Mouse (Mus musculus) forebrain, embryonic 15.5 days (tissue): ENCODE measurements around the gene Apba1. TPM values are rescaled to one million over a fixed set of nuclear protein-coding genes. Genes with fewer than 3 reads are reported as not detected.

Source experiments
- ATAC-seq: fragments of 200-750 bp; cut with Nextera tagmentation; replicated peaks from 2 replicates; pipeline ENCODE4 v1.8.0; 2017; ENCODE audit warnings: mild to moderate bottlenecking, moderate TSS enrichment, moderate library complexity
- H3K27ac ChIP-seq: fragments of 300-500 bp; sonication (generic); replicated peaks from 2 replicates; pipeline ENCODE4 v1.5.1; 2015; ENCODE audit warnings: mild to moderate bottlenecking, inconsistent platforms
- H3K27me3 ChIP-seq: fragments of 300-500 bp; sonication (generic); 2 replicates; pipeline ENCODE4 v1.6.1; 2015; ENCODE audit warnings: inconsistent platforms
- H3K36me3 ChIP-seq: fragments of 300-500 bp; sonication (generic); 2 replicates; pipeline ENCODE4 v1.6.1; 2015; ENCODE audit warnings: mild to moderate bottlenecking, inconsistent platforms
- H3K4me1 ChIP-seq: fragments of 300-500 bp; sonication (generic); 2 replicates; pipeline ENCODE4 v1.6.1; 2015; ENCODE audit warnings: inconsistent platforms
- H3K4me2 ChIP-seq: fragments of 300-500 bp; sonication (generic); replicated peaks from 2 replicates; pipeline ENCODE4 v1.6.1; 2015; ENCODE audit warnings: mild to moderate bottlenecking, inconsistent platforms
- H3K4me3 ChIP-seq: fragments of 300-500 bp; sonication (generic); 2 replicates; pipeline ENCODE4 v1.5.1; 2015; ENCODE audit warnings: mild to moderate bottlenecking, inconsistent platforms
- H3K9ac ChIP-seq: fragments of 300-500 bp; sonication (generic); replicated peaks from 2 replicates; pipeline ENCODE4 v1.6.1; 2015; ENCODE audit warnings: mild to moderate bottlenecking, inconsistent platforms
- H3K9me3 ChIP-seq: fragments of 300-500 bp; sonication (generic); 2 replicates; pipeline ENCODE4 v1.6.1; 2016; ENCODE audit warnings: inconsistent platforms
- WGBS: fragments of 180-500 bp; shearing (Covaris S2); methylation state at CpG from one replicate; pipeline ENCODE4 v1.1.7; 2015; ENCODE audit warnings: mixed read lengths; 5-methylcytosine and 5-hydroxymethylcytosine counted together
- polyA plus RNA-seq: library from polyadenylated mRNA; unstranded; fragments of >200 nt; fragmentation: Nextera tagmentation; extraction: Ambion mirVana; gene quantifications from 2 replicates; pipeline ENCODE4 v1.2.1, GENCODE M21; 2015

Gene Apba1
- polyA plus RNA-seq, 1 experiment from 2014 or later, result 5.7 TPM

DNA sequence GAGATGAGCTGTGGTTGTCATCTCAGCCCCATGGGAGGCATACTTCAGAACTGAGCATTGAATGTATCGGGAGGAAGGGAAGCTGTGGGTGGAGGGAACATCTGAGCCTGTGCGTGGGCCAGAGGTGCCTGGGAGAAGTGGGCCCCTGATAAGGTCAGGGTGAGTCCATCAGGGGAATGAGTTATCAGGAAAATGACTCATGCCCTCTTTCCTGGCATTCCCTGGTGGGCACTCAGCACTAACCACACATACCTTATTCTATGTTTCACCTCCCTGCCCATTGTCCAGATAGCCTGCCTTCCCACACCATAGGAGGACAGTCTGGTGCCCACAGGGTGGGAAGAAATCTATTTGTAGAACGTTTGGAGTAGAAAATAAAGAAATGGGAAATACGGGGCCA, 151.7 kb downstream of the Apba1 start:
- 72% methylated on average over 4 of the region's 4 CpGs for WGBS
- no peak overlapping the region for H3K4me2 ChIP-seq
- no peaks in the 10 kb centered on the region for H3K9me3 ChIP-seq
- H3K36me3 ChIP-seq, result no peaks in the 10 kb centered on the region
- H3K27me3 ChIP-seq, result no peaks in the 10 kb centered on the region
- peaks cover 7% of the 10 kb centered on the region for H3K4me1 ChIP-seq
- no peak overlapping the region for H3K4me3 ChIP-seq
- no peak overlapping the region for H3K27ac ChIP-seq
- H3K9ac ChIP-seq, result no peak overlapping the region
- ATAC-seq, result no peak

DNA sequence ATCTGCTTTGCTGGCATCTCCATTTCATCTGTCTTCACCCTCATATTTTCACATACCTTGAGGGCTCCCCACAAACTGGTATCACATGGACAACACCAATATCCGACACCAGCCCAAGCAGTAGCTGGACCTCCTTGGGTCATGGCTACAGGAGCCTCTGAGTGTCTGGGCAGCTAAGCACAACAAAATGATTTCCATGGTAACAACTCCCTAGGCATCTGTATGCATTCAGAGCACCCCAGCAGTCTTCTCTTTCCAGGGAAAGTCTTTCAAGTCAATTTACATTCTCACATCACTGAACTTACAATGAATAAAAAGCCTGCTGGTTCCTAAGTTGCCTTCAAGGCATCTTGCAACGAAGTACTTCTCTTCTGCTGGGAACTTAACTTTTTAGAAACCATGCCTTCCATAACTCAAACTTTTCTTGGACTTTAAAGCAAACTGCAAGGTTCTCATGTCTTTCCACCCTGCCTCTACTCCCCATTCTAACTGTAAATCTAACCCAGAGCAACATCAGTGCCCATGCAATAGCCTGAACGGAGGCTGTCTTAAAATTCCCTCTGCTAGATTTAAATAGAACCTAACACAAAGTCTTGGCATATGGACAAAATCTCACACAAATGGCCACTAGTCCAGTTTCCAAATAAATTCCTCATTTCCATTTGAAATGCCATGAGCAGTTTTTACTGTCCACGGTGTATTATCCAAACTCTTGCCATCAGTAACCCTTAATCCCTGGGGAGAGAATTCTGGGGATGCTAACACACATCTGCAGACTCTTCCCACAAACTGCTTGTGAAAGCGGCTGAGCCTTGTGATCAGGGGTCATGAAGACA, 160.9 kb downstream of the Apba1 start:
- Histone ChIP-seq H3K27me3 (no peaks in the 10 kb centered on the region), H3K4me3 (no peak overlapping the region), H3K9me3 (no peaks in the 10 kb centered on the region), H3K4me2 (no peak overlapping the region), H3K4me1 (peaks cover 15% of the 10 kb centered on the region), H3K36me3 (peaks cover 7% of the 10 kb centered on the region; the same call in 1 of the 2 replicates), H3K9ac (no peak overlapping the region), H3K27ac (peak overlapping the region; percentile 55)
- 22% methylated on average over 5 of the region's 5 CpGs for WGBS
- ATAC-seq, result peak; percentile 64

DNA sequence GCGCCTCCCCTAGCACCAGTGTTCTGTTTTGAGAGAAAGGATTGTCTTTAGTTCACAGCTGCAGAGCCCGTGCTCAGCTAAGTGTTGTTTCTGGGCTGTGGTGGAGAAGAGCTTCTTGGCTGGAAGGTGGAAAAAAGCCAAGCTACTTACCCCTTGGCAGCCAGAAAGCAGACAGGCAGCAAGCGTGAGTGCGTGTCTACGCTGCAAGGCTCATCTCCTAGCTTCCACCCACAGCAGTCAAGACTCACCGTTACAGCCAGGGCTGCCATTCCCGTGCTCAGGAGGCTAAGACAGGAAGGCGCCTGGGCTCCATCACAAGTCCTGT, 161.5 kb downstream of the Apba1 start:
- no peak overlapping the region for H3K4me3 ChIP-seq
- H3K27ac ChIP-seq, result peak overlapping the region; percentile 55
- H3K9ac ChIP-seq, result no peak overlapping the region
- H3K4me2 ChIP-seq, result no peak overlapping the region
- H3K4me1 ChIP-seq, result peaks cover 15% of the 10 kb centered on the region
- H3K27me3 ChIP-seq, result no peaks in the 10 kb centered on the region
- H3K9me3 ChIP-seq, result no peaks in the 10 kb centered on the region
- peaks cover 7% of the 10 kb centered on the region; the same call in 1 of the 2 replicates for H3K36me3 ChIP-seq
- ATAC-seq, result 0 out of 2 replicates have a peak, but pooled peaks have one; percentile 21
- WGBS, result 60% methylated on average over 8 of the region's 8 CpGs

DNA sequence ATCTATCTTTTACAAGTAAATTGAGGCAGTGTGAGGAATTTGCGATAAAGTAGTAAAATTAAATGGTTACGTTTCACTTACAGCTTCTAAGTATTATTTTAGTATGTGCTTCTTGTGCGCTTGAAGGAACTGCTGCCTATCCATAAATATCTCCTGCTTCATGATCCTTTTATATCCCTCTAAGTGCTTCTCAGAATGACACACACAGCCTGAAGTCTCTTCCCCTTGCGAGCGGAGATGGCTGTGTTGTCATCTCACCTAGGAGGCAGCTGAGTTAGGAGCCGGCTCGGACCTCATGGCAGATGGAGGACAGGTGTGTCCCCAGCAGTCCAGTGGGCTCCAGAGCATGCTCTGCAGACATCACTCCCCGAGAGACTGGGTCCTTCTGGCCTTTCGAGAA, 163.9 kb downstream of the Apba1 start:
- WGBS, result 94% methylated on average over 9 of the region's 9 CpGs
- Histone ChIP-seq H3K9ac (no peak overlapping the region), H3K4me3 (no peak overlapping the region), H3K27me3 (no peaks in the 10 kb centered on the region), H3K36me3 (peaks cover 4% of the 10 kb centered on the region; the same call in 1 of the 2 replicates), H3K4me2 (no peak overlapping the region), H3K9me3 (no peaks in the 10 kb centered on the region), H3K4me1 (peaks cover 15% of the 10 kb centered on the region), H3K27ac (no peak overlapping the region)
- ATAC-seq, result no peak

DNA sequence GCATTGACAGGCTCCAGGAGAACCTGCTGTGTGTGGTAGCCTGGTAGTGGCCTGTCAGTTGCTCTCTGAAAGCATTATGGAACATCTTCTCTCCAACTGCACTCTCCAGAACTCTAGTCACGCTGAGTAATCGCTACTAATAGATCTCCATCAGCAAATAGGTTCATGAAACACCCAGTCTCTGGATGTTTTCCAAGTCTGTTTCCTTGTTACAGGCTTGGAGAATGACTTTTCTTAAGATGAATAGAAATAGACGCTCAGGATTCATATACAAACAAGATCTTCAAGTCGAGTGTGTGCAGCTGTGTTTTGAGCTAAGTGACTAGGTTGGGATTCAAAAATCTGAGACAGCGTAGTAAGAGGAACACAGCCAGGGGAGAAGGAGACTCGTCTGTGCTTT, 165.4 kb downstream of the Apba1 start:
- H3K9me3 ChIP-seq, result no peaks in the 10 kb centered on the region
- H3K4me2 ChIP-seq, result no peak overlapping the region
- H3K36me3 ChIP-seq, result 0 out of 2 replicates have a peak, but pooled peaks cover 2% of the 10 kb centered on the region
- H3K9ac ChIP-seq, result no peak overlapping the region
- H3K4me1 ChIP-seq, result peaks cover 14% of the 10 kb centered on the region
- no peak overlapping the region for H3K4me3 ChIP-seq
- H3K27ac ChIP-seq, result no peak overlapping the region
- no peak for ATAC-seq
- no peaks in the 10 kb centered on the region for H3K27me3 ChIP-seq
- WGBS, result 64% methylated on average over 6 of the region's 6 CpGs

DNA sequence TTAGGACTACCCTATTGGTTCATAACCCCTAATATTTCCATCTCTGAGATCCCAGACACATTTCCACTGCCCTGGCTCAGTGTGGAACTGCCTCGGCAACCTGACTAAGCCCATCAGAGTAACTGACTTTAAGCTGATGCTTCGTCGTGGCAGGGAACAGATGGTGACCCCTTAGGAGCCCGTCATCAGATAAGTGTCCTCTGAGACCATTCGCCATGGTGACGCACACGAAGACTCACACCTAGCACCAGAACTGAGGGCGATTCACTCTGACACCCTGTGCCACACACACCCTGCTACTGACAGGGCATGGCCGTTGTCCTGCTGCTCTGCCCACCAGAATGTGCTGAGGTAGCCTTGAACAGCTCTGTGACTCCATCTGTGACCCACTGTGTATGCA, 166.1 kb downstream of the Apba1 start:
- H3K4me2 ChIP-seq, result no peak overlapping the region
- no peaks in the 10 kb centered on the region for H3K27me3 ChIP-seq
- H3K9me3 ChIP-seq, result no peaks in the 10 kb centered on the region
- 92% methylated on average over 9 of the region's 9 CpGs for WGBS
- no peak overlapping the region for H3K4me3 ChIP-seq
- H3K36me3 ChIP-seq, result 0 out of 2 replicates have a peak, but pooled peaks cover 2% of the 10 kb centered on the region
- no peak for ATAC-seq
- H3K27ac ChIP-seq, result no peak overlapping the region
- H3K4me1 ChIP-seq, result peaks cover 7% of the 10 kb centered on the region; the same call in 1 of the 2 replicates
- H3K9ac ChIP-seq, result no peak overlapping the region

DNA sequence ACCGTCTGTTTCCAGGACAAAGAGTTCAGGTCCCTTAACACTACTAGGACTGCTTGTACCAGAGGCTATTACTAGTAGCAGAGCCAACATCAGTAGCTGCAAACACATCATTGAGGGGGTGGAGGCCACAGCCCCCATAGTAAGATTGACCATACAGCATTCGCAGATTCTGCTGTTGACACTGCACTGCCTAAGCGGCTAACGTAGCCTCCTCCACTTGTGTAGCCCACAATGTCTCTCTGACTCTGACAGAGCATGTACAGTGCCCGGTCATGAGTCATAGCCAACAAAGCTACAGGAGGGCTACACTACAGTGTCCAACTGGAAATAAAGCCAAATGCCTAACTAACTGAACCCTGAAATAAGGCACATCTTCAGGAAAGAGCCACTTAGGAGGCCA, 166.9 kb downstream of the Apba1 start:
- no peak overlapping the region for H3K4me2 ChIP-seq
- H3K9ac ChIP-seq, result no peak overlapping the region
- no peaks in the 10 kb centered on the region for H3K9me3 ChIP-seq
- ATAC-seq, result no peak
- no peak overlapping the region for H3K27ac ChIP-seq
- H3K36me3 ChIP-seq, result 0 out of 2 replicates have a peak, but pooled peaks cover 2% of the 10 kb centered on the region
- H3K4me1 ChIP-seq, result 0 out of 2 replicates have a peak, but pooled peaks cover under 1% of the 10 kb centered on the region
- H3K4me3 ChIP-seq, result no peak overlapping the region
- H3K27me3 ChIP-seq, result no peaks in the 10 kb centered on the region
- WGBS, result 97% methylated on average over 5 of the region's 5 CpGs

DNA sequence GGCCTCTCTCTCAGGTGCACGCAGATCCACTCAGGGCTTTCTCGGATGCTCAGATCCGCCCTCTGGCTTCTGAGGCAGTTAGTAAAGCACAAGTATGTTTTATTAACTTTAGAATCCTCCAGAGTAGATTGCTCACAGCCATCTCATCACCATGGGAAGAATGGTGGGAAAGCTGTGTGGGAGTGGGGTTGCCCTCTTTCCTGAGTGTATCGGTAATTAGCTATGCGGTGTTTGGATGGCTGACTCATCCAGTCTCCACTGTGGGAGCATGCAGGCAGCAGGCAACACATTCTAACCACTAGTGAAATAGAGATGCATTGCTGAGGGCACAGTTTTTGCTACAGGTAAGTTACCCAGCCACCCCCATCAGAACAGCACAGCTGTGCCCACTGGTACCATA, 172.1 kb downstream of the Apba1 start:
- Histone ChIP-seq H3K4me1 (no peaks in the 10 kb centered on the region), H3K27me3 (no peaks in the 10 kb centered on the region), H3K4me3 (no peak overlapping the region), H3K27ac (no peak overlapping the region), H3K9me3 (no peaks in the 10 kb centered on the region), H3K9ac (no peak overlapping the region), H3K36me3 (peaks cover 22% of the 10 kb centered on the region), H3K4me2 (no peak overlapping the region)
- ATAC-seq, result no peak
- WGBS, result 95% methylated on average over 5 of the region's 5 CpGs

DNA sequence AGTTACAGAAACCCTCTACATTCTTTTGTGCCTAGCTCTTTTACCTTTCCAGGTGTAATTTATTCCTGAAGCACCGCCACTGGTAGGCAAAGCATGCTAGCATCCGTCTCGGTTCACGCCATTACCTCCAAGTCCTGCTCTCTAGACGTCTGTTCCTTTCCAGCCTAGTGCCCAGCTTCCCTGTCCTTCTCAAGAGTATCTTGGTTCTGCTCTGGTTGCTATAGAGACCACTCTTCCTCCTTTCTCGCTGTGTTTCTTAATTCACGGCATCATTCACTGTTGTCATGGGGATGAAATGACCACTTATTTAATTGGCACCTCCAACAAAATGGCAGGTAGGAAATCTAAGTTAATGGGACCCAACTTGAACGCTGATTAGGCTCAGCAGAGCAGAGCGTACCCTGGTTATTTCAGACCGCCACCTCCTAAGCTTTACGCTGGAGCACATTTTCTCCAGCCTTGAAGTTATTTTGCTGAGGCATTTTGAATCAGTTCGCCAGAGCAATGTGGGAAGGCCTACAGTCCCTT, 182.8 kb downstream of the Apba1 start:
- 0 out of 2 replicates have a peak, but pooled peaks cover 4% of the 10 kb centered on the region for H3K4me1 ChIP-seq
- ATAC-seq, result peak; percentile 63
- WGBS, result 27% methylated on average over 12 of the region's 12 CpGs

DNA sequence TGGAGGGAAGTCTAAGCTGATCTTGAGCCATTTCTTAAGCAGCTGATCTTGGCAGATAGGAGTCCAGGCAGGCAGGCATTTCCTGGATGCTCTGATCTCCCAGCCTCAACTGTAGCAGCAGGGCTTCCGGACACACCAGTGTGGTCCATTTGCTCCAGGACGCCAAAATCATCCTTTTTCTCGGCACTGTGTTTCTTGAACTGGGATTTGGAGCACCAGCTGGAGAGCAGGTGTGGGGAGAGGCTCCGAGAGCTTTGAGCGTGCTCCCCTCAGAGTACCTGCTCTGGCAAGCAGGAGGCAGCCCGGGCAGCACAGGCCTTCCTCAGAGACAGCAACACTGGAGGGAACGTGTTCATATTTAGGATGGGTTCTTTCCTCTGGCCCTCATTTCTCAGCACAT, 184.2 kb downstream of the Apba1 start:
- peaks cover 14% of the 10 kb centered on the region for H3K36me3 ChIP-seq
- WGBS, result 91% methylated on average over 7 of the region's 7 CpGs
- no peaks in the 10 kb centered on the region for H3K9me3 ChIP-seq
- ATAC-seq, result no peak
- H3K9ac ChIP-seq, result no peak overlapping the region
- no peak overlapping the region for H3K27ac ChIP-seq
- no peaks in the 10 kb centered on the region for H3K27me3 ChIP-seq
- no peak overlapping the region for H3K4me2 ChIP-seq
- no peak overlapping the region for H3K4me3 ChIP-seq
- 0 out of 2 replicates have a peak, but pooled peaks cover 4% of the 10 kb centered on the region for H3K4me1 ChIP-seq

More for the DNA sequence above, 182.8 kb downstream of the Apba1 start:
- Histone ChIP-seq H3K9ac (no peak overlapping the region), H3K4me2 (no peak overlapping the region), H3K9me3 (no peaks in the 10 kb centered on the region), H3K36me3 (peaks cover 28% of the 10 kb centered on the region), H3K27me3 (no peaks in the 10 kb centered on the region), H3K27ac (no peak overlapping the region), H3K4me3 (no peak overlapping the region)

DNA sequence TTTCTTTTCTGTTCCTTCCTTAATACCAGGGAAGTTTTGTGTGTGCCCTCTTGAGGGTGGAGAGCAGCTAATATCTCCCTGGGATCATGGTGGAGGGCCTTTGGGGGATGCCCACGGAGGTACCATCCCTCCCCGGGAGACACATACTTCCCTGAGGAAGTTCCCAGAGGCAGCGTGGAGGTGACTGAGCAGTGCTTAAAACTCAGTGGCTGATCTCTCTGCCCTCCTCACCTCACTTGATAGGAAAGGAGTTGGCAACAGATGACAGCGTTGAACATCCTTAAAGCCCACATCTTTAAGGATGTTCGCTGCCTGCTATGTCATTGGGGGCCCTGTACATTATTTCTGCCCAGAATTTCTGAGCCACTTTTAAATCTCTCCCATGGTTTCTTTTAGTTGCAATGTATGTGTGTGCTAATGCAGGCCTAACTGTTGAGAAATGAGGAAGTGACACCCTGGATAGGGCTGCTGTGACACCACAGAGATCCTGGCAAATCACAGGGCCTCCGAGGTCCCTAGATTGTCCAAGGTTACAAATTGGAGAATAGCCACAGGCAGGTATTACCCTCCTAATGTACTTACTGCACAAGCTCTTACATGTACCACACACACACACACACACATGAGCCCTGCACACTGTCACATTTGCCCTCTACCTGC, 187.5 kb downstream of the Apba1 start:
- H3K4me2 ChIP-seq, result no peak overlapping the region
- no peaks in the 10 kb centered on the region for H3K27me3 ChIP-seq
- H3K9ac ChIP-seq, result no peak overlapping the region
- no peak for ATAC-seq
- WGBS, result 91% methylated on average over 6 of the region's 6 CpGs
- peaks cover under 1% of the 10 kb centered on the region; the same call in 1 of the 2 replicates for H3K36me3 ChIP-seq
- no peaks in the 10 kb centered on the region for H3K9me3 ChIP-seq
- no peak overlapping the region for H3K27ac ChIP-seq
- H3K4me1 ChIP-seq, result 0 out of 2 replicates have a peak, but pooled peaks cover 4% of the 10 kb centered on the region
- no peak overlapping the region for H3K4me3 ChIP-seq

DNA sequence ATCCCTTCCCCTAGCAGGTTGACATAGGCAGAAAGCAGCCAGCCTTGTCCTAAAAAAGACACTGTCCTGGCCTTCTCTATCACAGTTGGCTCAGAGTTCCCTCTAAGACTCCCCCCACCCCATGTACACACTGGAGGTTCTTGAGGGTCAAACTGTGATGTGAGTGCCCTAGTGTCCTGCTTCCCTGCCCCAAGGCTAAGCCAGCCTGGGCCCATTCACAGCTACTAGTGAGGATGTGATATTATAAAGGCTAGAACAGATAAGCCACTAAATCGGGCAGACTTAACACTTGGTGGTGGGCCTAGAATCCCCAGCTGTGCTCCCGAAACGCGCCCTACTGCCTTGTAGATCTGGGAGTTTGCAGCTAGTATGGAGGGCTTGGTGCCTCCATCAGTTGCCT, 188.1 kb downstream of the Apba1 start:
- no peak overlapping the region for H3K9ac ChIP-seq
- no peak for ATAC-seq

More for the DNA sequence above, 188.1 kb downstream of the Apba1 start:
- Histone ChIP-seq H3K4me2 (no peak overlapping the region), H3K4me3 (no peak overlapping the region), H3K27me3 (no peaks in the 10 kb centered on the region), H3K4me1 (no peaks in the 10 kb centered on the region), H3K27ac (no peak overlapping the region), H3K36me3 (no peaks in the 10 kb centered on the region), H3K9me3 (no peaks in the 10 kb centered on the region)
- 86% methylated on average over 4 of the region's 4 CpGs for WGBS
